Mouse (Mus musculus): ENCODE measurements around the gene Canx.
"Not testable (repeated sequence)": the region's sequence is repeated elsewhere in the genome, so short reads cannot be mapped to it uniquely, and the experiment has no call there.

GRCm38 (mm10) chr11:50361282-50361681 lies 35.8 kb upstream of the Canx start:
- TF ChIP-seq CTCF, EP300 (IDR thresholded peaks at IDR 0.05; ENCODE audit: low read depth): not testable (repeated sequence)

Measured in liver, postnatal 0 days (tissue).